Mouse (Mus musculus) natural killer cell, adult 2 months (primary cell): ENCODE measurements at regions not wholly inside any gene's neighbourhood (a gene's known extent, or its start where the extent isn't known, plus 50 kb on each side); places are given as distances from the start of the nearest gene placed in this dataset.

Source experiments
- DNase-seq, 2 experiments: peaks; one replicate each; pipeline ENCODE4 v3.0.0; 2022; ENCODE audit warnings: low spot score in 2 of 2

DNA sequence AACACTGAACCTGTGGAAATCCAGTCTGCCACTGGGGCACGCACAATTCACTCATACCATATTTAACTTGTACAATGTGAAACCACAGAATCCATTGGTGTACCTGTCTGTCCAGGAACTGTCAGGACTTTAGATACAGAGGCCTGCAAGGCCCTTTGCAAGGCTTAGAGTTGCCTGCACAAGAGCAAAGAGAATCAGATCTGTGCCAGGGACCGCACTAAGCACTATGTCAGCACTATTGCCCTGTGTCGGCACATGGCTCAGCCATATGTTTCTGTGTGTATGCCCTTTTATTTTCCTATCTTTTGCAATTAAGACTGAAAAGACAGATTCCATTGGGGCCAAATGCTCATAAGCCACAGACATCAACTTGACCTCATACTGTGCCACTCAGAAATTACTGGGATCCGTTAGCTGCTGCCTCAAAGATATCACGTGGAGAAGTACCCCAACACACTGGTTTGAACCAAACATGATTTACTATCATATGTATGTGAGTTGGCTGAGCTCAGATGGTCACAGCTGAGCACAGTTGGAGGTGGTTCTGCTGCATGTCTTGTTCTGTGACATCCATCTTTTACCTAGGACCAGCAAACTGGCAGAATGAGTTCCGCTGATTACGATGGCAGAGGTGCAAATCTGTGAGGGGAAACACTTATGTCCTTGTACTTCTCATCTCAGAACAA is 181.7 kb upstream of the Prkcq start:
- no peak for DNase-seq

DNA sequence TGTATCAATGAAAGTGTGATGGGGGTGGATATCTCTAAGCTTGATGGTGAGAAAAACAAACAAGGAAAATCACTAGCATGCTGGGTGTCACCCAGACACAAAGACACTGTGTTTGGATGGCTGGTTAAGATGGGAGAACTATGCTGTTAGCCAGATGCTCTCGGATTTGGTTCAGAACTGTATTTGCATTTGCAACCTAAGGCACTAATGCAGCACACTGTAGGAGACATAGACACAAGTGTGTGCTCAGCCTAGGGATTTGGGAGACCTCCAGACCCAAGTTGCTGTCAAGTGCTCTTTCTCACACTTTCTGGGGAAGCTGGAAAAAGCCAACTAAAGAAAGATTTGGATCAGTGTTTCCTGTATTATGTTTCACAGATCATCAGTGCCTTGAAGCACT is 173.1 kb upstream of the Prkcq start:
- no peak for DNase-seq

DNA sequence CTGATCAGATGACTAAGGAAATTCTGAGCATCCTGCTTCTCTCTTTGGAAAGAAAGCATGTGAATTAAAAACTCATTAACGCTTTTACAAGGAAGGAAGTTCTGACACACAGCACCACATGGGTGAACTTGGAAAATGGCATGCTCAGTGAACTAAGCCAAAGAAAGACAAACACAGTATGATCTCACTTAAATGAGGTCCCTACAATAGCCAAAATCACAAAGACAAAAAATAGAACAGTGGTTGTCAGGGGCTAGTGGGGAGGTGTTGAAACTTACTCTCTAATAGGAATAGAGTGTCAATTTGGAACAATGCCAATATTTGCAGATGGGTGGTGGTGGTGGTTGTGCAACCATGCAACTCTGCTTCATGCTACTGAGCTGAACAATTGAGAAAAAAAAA is 172.7 kb upstream of the Prkcq start:
- DNase-seq: no peak

DNA sequence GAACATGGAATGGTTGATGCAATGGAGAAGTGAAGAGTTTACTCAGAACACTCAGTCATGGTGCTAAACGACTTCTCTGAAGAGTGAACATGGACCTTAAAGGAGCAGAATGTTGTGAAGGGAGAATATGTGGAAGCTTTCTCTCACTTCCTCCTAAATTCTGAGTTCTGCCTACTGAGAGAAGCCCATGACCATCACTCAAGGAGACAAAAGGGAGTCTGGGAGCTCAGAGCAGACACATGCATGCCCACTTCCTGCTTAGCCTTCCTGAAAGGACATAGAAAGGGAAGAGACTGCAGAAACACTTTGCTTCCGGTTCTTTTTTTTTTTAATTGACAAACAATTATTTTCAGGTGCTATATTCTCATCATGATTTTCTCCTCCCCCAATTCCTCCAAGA is 166.1 kb upstream of the Prkcq start:
- no peak for DNase-seq

DNA sequence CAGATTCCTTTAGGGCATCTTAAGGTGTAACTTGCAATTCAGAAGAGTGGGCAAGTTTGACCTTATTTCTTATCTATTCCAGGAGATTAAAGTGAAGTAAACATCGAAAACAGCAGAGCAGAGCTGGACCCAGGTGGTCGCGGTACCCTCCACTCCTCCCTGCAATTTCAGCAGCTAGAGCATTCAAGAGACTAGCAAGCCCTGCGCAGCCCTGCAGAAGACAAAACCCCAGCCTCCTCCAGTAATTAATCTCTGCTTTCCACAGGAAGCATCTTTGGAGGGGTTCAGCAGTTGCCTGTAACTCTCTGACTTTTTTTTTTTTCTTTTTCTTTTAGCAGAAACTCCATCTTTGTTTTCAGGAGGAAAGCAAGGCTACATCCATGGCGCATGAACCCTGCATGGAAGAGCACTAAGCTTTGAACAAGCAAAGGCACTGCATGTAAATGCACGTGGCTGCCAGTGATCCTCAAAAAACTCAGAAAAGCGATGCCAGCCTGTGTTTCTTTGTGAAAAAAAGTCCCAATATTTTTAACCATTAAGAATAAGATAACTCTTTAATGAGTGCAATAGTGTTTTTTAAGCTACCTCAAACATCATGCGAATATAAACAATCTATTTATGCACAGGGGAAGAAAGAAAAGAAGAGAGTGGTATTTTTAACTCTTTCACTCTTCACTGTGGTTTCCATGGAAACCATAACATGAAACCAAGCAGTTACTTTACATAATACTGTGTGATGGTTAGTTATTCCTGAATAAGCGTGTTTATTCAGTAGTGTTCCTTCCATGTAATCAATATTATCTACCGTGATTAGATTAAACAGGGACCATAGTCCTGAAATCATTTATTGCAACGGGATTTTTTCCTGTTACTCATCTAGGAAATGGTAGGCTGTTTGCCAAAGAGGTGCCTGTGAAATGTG is 160.6 kb upstream of the Prkcq start:
- no peak for DNase-seq

DNA sequence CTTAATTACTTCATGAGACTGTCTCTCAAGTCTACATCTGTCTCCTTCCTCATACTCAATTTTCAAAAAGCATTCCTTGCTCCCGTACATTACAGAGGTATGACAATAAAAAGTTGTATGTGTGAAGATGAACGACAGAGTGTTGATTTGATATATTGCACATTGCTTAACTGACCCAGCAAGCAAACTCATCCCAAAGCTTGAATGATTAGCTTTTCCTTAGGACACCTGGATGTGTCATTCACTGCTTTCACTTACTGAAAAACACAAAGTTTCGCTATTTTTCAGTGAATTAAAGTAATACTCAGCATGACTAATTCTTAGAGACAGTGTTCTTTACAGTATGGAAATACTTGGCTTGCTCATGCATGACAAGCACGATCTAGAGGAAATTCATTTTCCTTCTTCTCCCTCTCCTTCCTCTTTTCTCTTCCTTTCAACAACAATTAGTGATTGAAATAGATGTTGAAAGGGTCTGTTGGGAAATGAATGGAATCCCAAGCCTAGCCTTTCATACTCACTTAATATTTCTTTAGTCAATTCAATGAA is 159.5 kb upstream of the Prkcq start:
- DNase-seq: no peak

DNA sequence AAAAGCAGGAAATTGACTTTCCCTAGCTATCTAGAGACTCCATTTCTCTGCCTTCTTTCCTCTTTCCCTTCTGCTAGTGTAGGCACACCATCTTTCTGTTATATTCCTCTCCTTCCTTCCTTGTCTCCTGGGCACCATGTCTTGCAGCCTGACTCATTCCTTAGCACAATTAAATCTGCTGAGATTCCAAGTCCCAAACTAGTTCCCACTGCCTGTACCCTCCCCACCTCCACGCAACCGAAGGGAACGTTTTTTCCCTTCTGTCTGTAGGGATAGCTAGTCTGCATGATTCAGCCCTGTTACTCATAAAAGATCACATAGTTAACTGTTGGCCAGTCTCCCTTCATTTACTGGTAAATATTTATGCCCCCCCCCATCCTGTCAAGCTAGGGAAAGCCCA is 158.8 kb upstream of the Prkcq start:
- DNase-seq: no peak

DNA sequence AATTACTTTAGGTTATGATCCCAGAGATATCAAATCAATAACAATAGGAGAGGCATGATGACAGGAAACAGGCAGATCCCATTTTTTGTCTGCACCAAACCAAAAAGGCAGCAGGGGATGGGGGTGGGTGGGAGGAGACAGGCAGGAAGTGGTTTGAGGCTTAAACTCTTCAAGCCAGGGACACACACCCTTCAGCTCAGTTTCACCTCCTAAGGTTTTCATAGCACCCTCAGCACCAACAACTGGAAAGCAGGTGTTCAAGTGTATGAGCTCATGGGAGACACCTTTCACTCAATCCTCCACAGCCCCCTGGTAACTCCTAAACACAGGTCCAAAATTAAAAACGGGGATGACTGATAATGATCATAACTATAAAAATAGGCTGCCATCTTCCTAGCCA is 155.5 kb upstream of the Prkcq start:
- DNase-seq: no peak

DNA sequence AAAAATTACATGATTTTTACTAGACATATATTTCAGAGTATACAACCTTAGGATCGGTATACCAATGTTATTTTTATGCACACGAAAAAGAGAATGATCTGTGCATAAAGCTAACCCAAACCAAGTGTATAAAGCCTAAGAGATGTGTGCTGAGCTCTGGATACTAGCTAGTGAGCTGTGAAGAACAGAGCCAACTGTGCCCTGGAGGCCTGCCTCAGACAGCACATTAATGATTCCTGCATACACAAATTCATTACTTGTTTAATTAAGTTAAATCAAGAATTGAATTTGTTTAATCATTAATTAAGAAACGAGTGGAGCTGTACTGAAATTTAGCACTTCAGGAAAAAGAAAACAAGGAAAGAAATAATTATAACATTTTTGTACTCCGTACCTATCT is 139.0 kb upstream of the Prkcq start:
- DNase-seq: no peak

DNA sequence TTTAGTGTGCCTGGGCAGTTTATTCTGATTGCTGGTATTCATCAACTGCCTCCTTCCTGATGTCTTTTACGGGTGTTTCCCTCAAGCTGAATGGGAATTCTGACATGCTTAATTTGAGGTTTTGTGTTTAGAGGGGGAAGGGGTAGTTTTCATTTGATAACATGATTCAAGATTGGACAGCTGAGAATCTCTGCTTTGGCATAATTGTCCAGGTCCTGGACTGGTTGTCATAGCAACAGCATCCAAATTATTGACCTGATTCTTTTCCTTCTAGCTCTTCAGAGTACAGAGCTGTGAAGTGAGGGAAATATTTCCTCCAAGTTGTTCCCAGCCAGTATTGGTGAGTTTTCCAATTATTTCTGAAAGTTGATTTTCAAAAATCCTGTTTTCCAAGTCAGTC is 137.7 kb upstream of the Prkcq start:
- no peak for DNase-seq

DNA sequence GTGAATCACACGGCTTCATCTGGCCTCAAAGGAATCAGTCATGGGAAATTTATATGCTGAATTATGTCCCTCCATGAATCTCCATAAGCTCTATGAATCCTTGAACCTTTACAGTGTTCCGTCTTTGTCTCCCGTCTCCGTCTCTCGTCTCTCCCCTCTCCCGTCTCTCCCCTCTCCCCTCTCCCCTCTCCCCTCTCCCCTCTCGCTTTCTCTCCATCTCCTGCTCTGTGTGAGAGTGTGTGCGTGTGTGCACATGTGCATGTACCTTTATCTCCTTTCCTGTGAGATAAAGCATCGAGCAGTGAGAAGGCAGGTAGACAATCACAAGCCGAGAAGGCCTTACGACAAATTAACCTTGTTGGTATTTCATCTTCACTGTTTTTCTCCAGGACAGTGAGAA is 134.6 kb upstream of the Prkcq start:
- no peak for DNase-seq

DNA sequence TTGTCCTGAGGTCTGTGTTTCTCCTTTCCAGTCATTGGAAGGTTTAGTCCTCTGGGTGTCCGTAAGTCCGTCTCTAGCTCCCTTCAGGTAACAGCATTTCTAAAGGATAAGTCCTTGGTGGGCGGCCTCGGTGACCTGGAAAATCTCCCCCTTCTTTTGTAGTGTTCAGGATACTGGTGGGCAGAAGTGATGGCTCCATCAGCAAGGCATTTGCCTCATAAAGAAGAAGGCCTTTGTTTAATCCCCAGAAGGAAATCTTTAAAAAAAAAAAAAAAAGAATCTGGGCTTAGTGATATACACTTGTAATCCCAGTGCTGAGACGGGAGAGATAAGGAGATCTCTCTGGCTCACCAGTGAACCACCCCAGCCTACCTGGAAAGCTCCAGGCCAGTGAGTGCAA is 133.5 kb upstream of the Prkcq start:
- no peak for DNase-seq

DNA sequence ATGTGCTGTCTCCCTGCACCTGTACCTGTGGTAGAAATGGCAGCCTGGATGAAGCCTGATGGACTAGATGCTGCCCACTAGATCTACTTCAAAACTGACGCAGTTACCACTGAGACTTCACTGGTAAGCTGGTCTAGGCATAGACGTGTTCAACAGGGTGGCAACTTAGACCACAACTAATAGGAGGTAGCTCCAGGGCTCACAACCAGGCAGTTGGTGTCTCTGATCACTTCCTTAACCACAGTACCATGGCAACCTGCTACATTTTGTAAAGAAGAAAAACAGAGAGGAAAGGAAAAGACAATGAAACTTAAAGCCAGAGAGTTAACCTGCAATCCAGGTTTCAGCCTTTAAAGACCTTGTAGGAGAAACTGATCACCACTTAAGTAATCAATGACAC is 131.9 kb upstream of the Prkcq start:
- no peak for DNase-seq

DNA sequence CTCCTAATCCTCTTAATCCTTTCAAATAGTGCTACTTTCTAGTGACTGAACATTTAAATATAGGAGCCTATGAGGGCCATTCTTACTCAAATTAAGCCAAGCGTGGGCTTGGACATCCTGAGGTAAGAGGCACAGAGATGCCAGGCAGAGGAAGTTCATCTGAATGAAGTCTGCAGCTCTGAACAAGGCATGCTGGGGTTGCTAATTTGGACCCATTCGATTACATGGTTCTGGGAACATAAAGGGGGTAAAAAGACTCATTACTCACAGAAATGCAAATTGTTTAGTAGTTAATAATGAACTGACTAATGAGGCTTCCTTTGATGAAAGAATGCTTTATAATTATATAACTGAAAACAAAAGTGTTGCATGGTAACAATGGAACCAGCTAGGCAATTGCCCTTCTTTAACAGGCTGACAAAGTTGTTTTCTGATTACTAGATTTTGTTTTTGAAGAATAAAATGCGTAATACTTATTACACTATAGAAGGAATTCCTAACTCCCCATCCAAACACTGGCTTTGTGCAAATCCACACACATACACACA is 127.1 kb upstream of the Prkcq start:
- no peak for DNase-seq

DNA sequence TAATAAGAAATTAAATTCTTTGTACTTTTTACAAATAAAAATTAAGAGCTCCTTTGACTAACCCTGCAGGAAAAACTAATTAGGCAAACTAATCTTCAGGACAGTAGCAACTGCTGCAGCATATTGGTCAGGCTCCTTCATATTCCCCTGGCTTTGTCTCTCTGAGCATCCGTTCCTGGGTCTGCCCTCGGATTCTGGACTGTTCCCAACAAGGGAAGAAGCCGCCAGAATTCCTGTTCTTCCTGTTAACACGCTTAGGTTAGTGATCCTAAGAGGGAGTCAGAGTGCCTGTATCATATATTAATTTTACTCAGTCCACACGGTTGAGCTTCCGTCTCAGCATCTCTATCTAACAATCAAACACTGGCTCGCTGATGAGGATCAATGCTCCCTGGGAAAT is 120.3 kb upstream of the Prkcq start:
- no peak for DNase-seq

DNA sequence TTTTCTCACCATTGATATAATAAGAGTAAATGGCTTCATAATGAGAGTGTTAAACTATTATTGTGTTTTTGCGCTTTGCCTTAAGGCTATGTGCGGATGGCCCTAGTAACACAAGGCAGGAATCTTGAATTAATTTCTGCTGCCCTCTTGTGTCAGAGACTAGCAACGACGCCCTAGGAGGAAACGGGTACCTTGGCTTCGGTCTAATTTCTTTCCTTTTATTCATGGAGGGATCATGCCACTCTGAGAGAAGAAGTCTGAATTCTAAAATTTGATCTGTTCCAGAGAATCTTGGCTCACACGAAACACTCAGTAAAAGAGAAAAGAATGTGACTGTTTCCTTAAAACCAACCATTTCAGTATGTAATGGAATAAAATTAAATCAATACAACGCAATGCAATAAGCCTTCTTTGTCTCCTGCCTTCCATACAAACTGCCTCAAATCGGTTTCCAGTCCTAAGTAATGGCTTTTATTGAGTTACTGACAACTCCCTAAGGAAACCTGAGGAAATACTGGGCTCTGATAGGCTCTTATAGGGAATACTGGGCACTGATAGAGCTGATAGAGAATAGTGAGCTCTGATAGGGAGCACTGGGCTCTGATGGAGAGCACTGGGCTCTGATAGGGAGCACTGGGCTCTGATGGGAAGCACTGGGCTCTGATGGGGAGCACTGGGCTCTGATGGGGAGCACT is 112.0 kb upstream of the Prkcq start:
- DNase-seq: peak in 1 of 2 experiments; percentile 6

DNA sequence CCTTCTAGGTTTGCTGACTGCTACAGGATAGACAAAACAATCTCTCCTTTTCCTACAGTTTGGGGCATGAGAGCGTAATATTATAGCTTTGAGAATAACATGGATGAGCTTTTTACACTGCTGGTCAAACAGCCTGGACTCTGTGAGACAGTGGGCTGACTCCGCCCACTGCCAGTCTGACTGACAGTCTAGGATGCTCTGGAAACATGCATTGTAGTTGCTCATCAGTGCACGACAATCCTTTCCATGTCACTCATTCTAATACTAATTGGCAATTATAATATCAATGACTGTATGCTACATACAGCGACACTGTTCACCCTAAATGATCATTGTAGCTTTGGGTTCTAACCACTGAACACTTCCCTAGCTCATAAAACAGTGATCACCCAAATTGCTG is 104.5 kb upstream of the Prkcq start:
- DNase-seq: no peak

DNA sequence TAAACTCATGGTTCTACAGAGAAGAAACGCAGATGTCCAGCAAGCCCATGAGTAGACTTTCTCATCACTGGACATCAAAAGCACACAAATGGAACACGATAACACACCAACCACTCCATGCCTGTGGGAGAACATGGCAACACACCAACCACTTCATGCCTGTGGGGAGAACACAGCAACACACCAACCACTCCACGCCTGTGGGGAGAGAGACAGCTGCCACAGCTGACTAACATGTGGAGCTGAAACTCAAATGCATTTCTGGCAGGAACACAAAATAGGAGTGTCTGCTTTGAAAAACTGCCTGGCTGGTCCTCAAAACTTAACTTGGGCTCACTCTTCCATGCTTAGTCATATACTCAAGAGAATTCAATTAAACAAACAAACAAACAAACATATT is 88.4 kb upstream of the Prkcq start:
- DNase-seq: no peak

DNA sequence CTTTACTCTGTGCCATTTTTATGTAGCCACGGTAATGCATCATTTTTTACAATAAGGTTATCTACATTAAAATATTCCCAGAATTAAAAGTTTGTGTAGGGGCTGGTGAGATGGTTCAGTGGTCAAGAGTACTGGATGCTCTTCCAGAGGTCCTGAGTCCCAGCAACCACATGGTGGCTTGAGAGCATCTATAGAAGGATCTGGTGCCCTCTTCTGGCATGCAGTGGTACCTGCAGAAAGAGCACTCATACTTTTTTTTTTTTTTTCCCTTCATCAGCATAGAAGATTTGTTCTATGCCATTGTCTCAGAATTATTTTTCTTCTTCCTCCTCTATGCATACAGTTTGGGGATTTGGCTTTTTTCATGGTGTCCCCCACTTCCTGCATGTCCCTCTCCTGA is 84.9 kb upstream of the Prkcq start:
- DNase-seq: peak; percentile 3 to 8

DNA sequence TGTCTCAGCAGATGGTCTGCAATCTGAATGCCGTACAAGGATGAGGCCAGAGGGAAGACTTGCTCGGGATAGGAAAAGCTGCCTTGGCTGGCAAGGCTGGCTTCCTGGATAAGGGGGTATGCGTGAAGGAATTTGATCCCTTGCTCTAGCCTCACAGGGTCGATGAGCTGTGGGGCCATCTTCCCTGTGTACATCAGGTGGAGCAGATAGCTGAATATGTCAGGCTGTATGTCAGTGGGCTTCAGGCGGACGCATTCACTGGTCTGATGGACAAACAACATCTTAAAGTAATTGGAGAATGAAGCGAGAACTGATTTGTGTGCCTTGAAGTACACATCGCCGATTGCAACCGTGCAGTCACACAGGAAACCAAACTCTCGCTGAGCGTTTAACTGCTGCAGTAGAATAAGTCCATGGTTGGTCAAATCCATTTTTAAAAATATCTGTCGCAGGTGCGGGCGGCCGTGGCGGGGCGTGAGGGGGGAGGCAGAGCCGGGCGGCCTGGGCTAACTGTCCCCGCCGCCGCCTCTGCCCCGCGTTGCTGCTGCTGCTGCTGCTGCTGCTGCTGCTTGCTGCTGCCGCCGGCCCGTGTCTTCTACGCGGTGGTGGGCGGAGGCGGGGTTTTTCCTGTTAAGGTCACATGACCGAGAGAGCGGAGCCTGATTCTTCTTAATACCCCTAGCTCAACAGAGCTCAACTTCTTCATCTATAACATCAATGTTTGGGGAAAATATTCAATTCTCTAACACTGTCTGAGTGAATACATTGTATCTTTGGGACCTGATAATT is 71.9 kb upstream of the Prkcq start:
- DNase-seq: peak; percentile 12 to 26

DNA sequence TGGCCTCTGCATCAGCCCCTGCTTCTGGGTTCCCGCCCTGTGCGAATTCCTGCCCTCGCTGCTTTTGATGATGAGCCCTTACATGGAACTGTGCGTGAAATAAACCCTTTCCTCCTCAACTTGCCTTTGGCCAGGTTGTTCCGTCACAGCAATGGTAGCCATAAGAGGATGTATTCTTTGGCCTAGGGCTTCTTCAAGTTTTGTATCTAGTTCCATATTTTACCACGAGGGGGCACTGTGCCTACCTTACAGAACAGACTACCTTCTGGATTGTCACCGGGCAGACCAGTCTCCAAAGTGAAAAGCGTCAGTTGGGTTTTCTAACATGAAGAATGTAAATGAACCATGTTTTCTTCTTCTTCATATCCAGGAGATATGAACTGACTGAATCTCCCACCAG is 58.7 kb upstream of the Prkcq start:
- peak; percentile 60 to 64 for DNase-seq
